Mouse (Mus musculus) lung, adult 2 months (tissue): Measurements from ENCODE around the gene Aldh3b1.

ENCODE experiments used
- CTCF ChIP-seq: fragments of 200-500 bp; IDR thresholded peaks from 2 replicates; pipeline ENCODE4 v1.5.1; 2011; ENCODE audit warnings: mild to moderate bottlenecking, low read length, control low read depth; ENCODE audit not compliant: insufficient read depth
- POLR2A ChIP-seq: fragments of 200-500 bp; IDR thresholded peaks from 2 replicates; pipeline ENCODE4 v1.6.1; 2011; ENCODE audit warnings: low read depth, mild to moderate bottlenecking, control low read depth, low read length, borderline replicate concordance; ENCODE audit errors: extremely low read depth

- TF ChIP-seq CTCF (no peak), POLR2A (no peak)
These were observed 32.1 kb downstream of the Aldh3b1 start for GRCm38 (mm10) chr19:3897557-3897956.
